Mouse (Mus musculus) heart, adult 18-20 months (tissue): ENCODE measurements around the gene Ccdc148. TPM values are rescaled to one million over a fixed set of nuclear protein-coding genes. Genes with fewer than 3 reads are reported as not detected.

ENCODE experiments used
- DNase-seq, 2 experiments: peaks; one replicate each; pipeline ENCODE4 v3.0.0; 2021 to 2022; ENCODE audit warnings: mixed read lengths in 1 of 2
- total RNA-seq, 2 experiments: library from RNA; stranded (reverse); gene quantifications; 2 replicates each; pipeline ENCODE4 v1.2.3; 2021

Ccdc148 gene
- total RNA-seq, 2 experiments from 2014 or later, result 0.69 to 1.0 TPM

DNA sequence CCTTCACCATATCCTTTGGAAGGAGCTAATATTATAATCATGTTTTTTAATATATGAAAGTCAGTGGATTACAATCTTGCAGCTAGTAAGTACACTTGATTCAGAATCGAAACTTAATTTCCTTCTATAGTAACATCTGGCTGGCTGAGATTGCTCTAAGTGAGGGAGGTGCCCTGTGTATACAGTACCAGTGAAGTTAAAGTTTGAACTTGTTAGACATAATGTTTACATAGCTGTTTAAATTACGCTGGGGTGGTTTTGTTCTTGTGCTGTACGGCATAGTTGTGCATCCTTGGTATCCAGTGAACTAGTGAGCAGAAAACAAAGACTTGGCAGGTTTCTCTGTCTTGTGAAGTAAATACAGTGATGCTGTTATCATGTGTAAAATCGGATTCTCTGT lies 18.5 kb upstream of the Ccdc148 start:
- no peak for DNase-seq

DNA sequence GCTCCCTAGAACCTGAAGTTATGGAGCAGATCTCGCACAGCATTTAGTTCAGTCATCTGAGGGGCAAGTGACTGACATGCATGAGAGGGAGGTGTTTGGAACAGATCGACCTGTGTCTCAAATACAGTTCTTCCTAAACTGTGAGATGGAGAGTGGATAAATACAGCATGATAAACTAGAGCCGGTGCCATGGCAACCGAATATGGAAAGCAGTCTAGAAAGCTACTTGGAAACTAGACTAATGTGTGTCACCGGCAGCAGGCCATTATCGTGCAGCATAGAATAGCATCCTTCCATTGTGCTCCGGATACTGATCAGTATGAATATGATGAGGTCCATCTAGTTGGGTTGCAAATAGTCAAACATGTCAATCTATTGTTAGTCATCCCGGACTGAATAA lies 17.7 kb upstream of the Ccdc148 start:
- DNase-seq, result no peak

DNA sequence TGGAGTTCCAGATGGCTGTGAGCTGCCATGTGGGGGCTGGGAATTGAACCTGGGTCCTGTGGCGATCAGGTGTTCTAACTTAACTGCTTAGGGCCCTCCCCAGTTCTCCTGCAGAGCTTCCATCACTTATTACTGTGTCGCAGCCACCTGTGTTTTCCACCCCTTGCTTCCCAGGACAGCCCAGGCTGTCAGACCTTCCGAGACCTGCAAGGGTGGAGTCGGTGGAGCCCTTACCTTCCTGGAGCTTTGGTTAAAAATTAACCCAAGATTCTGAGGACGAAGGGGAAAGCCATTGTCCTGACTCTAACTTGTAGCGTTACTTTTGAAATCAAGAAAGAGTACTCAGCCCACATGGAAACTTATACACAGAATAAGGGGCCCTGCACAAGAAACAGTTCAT lies 15.4 kb upstream of the Ccdc148 start:
- DNase-seq, result no peak

DNA sequence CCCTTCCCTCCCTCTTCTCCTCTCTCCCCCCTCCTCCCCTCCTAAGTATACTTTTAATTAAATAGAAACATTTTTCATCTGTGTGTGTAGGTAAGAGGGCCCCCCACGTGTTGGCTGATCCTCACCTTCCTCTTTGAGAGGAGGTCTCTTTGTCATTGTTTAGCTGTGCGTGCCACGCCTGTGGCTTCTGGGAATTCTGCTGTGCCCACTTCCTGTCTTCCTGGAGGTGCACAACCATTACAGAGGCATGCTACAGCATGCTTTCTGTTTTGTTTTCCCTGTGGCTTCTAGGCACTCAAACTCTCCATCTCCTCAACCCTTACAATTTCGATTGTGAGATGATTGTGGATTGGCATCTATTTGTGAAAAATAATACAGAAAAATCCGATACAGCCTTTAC lies 11.1 kb upstream of the Ccdc148 start:
- no peak for DNase-seq

DNA sequence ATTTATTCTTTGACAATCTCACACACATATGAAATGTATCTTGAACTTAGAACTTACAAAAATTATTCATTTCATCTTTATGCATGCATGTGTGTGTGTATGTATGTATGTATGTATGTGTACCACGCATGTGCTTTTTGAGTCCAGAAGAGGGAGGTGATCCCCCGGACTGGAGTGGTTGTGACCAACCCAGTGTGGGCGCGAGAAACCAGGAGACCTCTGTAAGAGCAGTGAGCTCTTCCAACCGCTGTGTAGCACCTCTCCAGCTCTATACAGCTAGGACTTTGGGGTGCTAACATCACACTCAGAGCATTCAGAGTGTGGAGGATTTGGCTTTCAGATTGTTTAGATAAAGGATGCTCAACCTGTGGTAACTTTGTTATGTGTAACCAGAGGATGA lies 10.1 kb upstream of the Ccdc148 start:
- no peak for DNase-seq

DNA sequence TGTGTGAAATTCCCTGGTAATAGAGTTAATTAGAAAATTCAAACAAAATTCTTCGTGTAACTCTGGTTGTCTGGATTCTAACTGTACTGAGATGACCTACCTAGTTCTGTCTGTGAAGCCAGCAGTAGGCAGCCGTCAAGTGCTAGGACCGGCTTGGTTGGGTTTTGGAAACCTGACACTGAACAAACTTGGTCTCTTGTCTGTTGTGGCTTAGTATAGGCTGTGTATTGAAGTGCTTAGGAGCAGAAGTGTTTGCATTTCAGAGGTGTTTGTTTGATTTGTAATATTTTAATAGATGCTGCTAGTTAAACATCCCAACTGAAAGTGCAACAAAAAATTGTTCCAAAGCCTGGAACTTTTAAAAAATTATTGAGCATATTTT lies 9.7 kb upstream of the Ccdc148 start:
- DNase-seq, result no peak

DNA sequence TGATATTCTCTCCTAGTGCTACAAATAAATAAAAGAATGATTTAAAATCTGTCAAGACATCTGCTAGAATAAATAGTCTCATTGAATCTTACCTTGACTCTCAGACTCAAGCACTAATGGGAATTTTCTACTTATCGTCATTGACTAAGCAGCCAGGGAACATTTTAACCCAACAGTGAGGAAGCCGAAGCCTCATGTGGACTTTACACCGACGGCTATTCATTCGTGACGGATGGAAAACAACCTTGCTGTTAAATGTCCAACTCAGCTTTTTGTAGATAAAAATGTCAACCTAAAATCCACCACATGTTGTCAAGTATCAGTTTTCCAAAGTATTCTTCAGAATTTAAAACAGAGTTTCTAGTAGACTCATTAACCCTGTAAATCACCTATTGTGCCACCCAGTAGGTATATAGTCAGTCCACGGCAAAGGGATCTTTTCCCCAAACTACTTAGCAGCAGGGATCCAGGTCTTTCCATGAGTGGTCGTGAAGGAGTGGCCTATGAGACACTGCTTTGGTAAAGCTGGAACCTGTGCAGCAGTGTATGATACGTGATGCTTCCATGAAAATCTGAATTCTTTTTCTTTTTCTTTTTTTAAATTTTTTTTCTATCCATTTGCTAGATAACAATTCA lies 9.2 kb upstream of the Ccdc148 start:
- DNase-seq, result no peak

DNA sequence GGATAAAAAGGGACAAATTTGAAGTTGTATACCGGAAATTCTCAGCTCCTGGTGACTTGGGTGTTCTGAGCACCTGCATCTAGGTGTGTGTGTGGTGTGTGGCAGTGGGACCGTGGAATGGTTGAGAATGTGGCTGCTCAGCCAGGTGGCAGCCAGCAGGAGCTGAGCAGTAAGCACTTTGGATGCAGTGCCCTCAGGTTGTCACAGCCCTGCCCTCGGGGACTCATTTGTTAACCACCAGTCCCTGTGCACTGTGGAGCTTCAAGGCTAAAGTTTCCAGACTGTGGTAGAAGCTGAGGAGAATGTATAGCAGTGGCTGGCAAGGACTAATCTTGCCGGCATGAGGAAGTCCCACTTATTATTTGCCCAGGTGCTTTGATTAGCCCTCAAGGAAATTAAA lies 7.3 kb upstream of the Ccdc148 start:
- no peak for DNase-seq

DNA sequence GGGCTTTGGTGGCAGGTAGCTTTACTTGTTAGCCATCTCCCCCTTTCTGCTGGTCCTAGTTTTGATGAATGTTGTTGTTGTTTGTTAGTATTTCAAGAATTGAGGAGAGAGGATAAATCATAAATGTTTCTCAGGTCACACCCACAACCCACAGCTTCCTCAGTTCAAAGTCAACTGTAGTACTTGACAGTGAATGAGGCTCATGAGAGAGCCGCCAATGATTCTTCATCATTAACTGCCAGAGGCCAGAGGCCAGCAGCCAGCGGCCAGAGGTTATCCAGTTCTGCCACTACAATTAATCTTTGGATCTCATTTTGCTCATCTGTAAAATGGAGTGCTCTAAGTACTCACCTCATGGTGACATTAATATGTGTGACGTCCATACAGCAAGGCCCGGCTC lies 6.5 kb upstream of the Ccdc148 start:
- no peak for DNase-seq

DNA sequence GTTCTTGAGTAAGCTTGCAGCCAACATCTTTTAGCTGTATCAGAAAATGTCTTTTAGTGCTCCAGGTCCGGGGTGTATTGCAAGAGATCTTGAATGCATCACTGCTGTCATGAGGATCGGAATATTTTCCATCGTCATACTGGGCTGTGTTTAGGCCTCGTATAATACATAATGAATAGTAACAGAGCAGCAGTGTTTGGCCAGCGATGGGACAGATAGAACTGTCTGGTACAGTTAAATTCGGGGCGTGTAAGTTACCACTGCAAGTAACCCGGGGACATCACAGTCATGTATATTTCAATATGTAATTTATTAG lies 1.8 kb upstream of the Ccdc148 start:
- peak in 1 of 2 experiments; percentile 29 for DNase-seq

DNA sequence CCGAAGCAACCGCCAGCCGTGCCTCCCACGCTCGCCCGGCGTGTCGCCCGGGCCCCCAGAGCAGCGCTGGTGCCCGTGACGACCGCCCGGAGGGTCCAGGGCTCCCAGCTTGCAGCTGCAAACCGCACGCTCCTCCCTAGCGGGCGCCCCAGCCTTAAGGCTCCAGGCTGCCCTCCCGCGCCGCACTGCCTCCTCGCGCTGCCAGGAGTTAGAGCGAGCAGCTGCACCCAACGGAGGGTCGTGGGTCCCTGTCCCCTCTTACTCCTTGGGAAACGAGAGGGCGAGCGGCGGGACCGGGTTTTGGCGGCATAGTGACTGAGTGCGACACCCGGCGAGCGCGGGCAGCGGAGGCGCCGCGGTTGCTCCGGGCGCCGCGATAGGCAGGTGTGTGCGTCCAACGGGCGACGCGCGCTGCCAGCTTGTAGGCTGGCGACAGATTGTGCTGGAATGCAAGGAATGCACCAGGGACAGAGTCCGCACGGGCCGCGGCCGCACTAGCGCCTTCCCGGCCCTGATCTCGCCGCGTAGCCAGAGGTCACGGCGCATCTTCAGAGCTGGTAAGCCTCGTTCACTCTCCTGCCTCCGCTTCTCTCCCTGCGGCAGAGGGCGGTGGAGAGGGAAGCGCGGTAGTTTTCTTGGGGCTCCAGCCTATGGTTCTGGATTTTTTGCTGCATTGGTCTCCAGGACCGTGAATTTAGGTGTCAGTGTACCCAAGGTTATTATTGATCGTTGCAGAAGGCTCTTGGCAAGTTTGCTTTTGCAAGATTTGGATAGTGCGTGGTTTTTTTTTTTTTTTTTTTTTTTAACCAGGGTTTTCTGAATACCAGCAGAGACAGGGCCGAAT lies 1.2 kb upstream of the Ccdc148 start:
- peak; percentile 72 to 77 for DNase-seq

DNA sequence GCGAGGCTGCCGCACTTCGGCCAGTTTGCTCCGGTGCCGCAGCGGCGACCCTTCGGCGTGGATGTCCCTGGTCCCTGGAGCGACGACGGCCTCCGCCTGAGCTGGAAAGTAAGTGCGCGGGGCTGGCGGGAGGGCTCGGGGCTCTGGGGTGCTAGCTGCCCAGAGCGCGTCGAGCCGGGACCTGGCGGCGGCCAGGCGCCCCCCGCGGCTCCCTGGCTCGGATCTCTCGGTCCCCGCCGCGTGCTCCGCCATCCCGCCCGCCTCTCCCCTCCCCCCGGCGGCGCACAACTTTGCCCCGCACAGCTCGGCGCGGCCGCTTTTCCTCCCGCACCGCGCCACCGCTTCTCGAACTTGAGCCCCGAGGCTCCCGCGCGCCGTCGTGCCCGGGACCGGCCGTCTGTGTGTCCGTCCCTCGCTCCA lies 548 bp upstream of the Ccdc148 start:
- no peak for DNase-seq

DNA sequence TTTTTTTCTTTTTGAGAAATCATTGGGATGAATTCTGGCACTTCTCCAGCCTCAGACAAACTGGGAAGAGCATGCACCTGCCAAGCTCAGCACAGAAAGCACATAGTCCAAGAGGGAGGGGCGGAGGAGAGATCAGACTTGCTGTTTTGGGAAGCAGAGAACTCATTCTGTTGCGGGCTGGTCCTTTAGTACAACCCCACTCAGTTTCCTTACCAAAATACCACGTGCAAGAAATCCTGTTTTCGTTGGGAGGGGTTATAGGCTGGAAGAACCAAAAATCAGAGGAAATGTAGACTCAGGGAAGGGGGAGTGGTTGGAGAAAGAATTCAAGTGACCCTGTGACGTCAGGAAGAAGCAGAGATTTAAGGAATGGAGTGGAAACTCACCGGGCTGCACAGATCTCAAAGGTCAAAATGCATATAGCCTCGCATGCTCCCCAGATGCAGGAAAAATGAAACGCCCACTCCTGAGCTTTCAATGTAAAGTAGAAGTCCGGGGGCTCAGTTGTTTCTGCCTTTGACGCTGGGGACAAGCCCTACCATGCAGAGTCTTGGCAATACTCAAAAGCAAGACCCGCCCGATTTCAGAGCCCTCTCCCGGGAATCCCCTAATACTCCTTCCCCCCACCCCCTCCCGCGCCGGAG lies 400 bp downstream of the Ccdc148 start:
- peak in 1 of 2 experiments; percentile 68 for DNase-seq

DNA sequence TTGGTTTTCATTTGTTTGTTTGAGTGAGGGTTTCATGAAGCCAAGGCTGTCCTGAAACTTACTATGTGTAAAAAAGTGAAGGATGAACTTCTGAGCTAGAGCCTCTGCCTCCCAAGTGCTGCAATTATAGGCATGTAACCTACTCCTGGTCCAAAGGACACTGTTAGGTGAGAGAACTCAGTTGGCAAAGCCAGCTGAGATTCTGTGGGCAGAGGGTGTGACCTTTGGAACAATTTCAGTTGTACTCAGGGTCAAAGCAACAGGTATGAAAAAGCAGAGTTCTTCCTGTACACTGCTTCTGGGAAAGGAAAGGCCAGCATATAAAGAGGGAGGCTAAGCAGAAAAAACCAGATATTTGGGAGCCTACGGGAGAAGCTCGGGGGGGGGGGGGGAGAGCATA lies 2.4 kb downstream of the Ccdc148 start:
- no peak for DNase-seq

DNA sequence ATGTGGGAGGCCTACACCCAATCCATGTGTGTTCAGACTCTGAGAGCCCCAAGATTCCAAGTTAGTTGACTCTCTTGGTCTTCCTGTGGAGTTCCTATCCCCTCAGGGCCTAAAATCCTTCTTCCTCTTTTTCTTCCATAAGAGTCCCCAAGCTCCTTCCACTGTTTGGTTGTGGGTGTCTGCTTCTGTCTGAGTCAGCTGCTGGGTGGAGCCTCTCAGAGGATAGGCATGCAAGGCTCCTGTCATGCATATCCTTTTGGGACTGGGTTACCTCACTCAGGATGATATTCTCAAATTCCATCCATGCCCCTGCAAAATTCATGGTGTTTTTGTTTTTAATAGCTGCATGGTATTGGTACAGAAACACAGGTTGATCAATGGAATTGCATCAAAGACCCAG lies 5.1 kb downstream of the Ccdc148 start:
- DNase-seq, result no peak

DNA sequence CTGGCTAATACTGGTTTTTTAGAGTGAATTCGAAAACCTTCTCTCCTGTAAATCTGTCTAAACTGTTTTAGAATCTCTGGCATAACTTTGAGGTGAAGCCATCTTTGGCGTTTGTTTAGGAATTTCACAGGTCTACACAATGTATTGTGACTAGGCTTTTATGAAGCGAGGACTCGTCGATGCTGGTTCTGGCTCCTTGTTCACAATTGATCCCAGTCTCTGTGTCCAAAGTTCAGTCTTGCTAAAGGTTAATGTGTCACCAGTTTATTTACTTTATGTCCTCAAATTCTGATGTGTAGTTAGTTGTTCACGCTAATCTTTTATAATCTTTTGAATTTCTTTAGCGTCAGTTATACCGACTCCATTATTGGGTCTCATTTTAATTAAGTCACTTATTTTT lies 29.4 kb downstream of the Ccdc148 start:
- DNase-seq, result no peak

DNA sequence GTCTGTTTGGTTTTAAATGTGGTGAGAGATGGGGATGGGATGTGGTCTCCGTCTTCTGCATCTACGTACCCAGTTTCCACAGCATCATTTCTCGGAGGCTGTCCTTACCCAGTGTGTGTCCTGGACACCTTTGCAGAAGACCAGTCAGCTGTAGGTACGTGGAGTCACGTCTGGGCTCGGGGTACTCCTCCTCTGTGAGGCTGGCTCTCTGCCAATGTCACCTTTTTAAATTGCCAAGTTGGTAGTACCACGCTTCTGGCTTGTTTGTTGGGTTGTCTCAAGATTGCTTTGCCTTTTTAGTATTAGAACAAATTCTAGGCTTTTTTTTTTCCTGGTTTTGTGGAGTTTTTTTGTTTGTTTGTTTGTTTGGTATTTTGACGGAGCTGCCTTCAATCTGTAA lies 30.7 kb downstream of the Ccdc148 start:
- DNase-seq, result no peak

DNA sequence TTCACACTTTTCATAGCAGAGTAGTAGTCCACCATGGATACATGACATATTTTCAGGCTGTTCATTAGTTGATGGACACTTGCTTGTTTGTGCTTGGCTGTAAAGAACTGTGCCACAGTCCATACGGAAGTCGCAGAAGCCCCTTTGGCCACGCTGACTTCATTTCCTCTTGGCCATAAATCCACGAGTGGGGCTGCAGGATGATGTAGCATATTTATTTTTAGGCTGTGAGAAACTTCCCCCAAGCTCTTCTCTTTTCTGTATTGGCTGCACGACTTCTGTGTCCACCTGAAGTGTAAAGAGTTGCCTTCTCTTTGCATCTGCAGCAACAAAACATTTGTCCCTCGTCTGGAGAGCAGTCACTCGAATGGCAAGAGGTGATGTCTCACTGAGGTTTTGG lies 31.5 kb downstream of the Ccdc148 start:
- no peak for DNase-seq

DNA sequence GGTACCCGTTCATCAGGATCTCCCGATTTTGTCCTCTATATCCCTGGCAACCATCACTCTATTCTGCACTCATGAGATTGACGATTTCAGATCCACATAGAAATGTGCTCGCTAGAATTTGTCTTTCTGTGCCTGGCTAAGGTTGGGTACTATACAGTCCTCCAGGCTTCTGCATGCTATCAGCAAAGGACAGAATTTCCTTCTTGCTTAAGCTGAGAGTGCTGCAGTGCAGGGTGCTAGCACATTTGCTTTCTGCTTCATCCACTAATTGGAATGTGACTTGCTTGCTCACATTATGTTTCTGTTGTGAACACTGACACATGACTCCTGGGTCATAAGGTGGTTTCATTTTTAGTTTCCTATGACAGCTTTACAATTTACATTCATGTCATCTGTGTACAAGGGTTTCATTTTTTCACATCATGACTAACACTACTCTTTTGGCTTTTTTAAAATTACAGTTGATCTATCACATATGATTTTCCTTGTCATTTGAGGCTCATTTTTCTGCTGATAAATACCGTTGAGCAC lies 104.8 kb downstream of the Ccdc148 start:
- DNase-seq, result no peak

DNA sequence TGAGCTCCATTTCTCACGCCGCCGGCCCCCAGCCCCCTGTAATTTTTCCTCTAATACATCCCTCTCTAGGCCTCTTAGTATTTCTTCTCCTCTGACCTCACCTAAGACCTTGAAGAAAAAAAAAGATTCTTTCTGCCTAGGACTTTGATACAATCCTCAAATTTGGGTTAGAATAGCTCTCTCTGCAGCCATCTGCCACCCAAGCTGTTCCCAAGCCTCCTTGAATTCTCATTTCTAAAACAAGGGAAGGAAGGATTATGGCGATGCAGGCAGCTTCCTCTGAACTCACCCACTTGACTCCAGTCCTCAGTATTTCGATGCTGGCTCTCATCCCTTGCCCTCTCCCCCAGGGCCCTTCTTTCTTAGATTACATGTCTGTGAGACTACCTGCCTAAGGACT lies 106.1 kb downstream of the Ccdc148 start:
- no peak for DNase-seq

DNA sequence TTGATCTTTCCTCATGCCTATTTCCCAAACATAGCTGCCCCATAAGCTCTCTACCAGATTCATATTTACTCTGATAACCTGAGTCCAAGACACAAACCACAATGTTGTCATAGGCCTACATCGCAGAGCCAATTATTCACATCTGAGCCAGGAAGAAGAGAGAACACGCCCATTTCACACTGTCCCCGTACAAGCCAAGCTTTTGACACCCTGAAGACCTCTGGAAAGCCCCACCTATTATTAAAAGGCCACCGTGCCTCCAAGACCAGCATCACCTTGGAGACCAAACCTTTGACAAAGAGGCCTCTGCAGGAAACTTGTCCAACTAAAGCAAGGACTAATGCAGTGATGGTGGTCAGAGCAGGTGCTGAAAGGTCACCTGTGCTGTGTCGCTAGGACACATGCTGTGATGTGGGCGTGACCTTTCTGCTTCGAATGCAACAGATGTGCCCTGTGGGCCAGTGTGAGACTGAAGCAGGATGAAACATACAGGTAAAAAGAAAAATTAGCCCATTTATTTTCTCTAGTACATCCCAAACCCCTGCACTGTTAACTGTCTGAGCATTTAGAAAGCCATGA lies 106.9 kb downstream of the Ccdc148 start:
- no peak for DNase-seq

DNA sequence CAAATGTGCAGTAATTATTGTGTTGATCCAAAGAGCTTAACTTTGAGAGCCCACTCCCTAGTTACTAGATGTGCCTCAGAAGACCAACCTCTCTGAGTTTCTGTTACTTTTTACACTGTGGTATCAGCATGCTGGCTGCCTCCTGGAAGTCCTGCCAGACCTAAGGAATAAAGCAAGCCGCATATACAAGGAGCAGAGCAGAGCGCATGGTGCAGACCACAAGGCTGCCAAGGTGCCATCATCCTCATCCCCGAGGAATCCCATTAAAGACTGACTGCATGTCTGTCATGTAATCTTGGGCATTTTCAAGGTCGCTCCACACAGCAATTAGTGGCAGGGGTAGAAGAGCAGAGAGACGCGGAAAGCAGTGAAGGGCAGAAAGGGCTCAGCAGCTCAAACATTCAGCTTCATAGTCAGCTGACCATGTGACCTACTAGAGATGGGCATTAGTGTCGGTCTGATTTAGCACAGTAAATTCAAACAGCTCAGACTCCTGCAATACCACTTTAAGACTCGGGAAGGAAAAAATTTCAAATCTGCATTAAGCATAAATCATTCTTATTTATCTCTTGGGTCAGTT lies 110.1 kb downstream of the Ccdc148 start:
- no peak for DNase-seq

DNA sequence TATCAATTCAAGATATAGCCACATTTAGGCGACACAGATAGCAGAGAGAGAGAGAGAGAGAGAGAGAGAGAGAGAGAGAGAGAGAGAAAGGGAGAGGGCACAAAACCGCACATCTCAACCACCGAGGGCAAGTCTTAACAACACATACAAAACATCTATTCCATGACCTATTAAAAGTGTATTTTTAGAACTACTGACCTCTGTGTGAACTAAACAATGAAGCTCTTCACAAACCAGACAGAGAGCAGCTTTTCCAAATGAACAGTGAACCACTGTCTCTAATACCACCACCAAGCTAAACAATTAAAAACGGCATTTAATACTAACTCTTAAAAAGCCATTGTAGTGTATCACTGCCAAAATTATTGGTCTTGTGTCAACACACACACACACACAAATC lies 110.8 kb downstream of the Ccdc148 start:
- no peak for DNase-seq
